Mouse (Mus musculus) heart, postnatal 25 days (tissue): ENCODE data around the gene Prr29. TPM values are rescaled to one million over a fixed set of nuclear protein-coding genes. Genes with fewer than 3 reads are reported as not detected.
"Not testable (repeated sequence)": the region's sequence is repeated elsewhere in the genome, so short reads cannot be mapped to it uniquely, and the experiment has no call there.

Experiments used
- DNase-seq: peaks from one replicate; pipeline ENCODE4 v3.0.0; 2022; ENCODE audit warnings: low spot score
- intact Hi-C: fragments of 180-260 bp; cut with DNase I; formaldehyde crosslinking; loops from one replicate; pipeline ENCODE4 v1.15.1; 2025
- total RNA-seq, 2 experiments: library from RNA; stranded (reverse); gene quantifications; 2 replicates each; pipeline ENCODE4 v1.2.3; 2021

Gene Prr29
- total RNA-seq: under 1 TPM; 0.73 to 0.95 TPM

DNA sequence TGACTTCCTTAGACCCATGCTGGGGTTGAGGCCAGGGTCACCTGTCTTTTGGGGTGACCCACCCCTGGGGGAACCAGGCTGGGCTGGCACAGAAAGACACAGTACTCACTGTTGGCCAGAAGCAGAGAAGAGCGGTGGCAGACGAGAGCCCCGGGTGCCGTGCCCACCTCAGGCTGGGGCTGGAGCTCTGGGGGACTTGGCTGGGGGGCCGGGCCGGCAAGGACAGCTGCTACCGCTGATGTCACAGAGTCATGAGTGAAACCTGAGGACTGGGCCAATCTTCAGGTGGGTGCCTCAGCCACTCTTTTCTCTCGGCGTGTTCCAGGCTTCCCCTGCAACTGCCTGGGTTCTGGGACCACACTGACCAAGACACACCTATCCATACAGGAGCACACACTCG, at the start of gene Prr29:
TSS of gene Prr29 (plus strand) at position 107 of the 400 bp plus-strand sequence.
- DNase-seq: no peak
- intact Hi-C loops: no loop called here

DNA sequence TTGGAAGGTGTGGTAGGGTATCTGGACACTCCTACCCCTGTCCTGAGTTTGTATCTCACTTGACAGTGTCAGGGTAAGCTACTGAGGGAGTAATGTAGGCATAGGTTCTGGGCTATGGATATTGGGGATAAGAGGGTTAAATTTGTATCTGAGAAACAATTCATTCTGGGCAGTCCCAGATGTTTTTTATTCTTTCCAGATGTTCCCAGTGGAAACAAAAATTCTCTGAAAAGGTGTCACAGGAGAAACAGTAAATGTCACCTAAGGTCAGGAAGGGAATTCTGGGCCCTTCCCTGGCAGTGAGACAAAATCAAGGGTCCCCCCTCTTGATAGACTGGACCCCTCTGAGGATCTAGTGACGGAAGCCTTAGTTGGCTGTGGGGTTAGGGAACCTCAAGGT, 48.9 kb upstream of the Prr29 start:
- no peak for DNase-seq
- intact Hi-C loops: no loop called here

DNA sequence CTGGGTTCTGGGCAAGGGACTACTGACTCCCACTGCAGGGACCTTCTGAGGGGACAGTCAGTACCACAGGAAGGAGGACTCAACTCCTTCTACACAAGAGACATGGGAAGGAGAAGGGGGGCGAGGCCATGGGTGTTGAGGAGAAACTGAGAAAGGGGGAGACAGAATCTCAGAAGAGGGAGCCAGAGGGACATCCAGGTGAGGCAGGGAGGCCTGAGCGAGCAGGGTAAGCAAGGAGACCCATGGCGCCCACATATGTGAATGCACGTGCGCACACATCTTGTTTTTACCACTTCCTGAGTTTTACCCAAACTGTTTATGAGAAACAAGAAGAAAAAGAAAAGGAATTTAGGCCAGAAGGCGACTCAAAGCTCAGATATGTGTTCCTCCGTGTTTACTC, 47.5 kb upstream of the Prr29 start:
- intact Hi-C loops: no loop called here
- DNase-seq: no peak

DNA sequence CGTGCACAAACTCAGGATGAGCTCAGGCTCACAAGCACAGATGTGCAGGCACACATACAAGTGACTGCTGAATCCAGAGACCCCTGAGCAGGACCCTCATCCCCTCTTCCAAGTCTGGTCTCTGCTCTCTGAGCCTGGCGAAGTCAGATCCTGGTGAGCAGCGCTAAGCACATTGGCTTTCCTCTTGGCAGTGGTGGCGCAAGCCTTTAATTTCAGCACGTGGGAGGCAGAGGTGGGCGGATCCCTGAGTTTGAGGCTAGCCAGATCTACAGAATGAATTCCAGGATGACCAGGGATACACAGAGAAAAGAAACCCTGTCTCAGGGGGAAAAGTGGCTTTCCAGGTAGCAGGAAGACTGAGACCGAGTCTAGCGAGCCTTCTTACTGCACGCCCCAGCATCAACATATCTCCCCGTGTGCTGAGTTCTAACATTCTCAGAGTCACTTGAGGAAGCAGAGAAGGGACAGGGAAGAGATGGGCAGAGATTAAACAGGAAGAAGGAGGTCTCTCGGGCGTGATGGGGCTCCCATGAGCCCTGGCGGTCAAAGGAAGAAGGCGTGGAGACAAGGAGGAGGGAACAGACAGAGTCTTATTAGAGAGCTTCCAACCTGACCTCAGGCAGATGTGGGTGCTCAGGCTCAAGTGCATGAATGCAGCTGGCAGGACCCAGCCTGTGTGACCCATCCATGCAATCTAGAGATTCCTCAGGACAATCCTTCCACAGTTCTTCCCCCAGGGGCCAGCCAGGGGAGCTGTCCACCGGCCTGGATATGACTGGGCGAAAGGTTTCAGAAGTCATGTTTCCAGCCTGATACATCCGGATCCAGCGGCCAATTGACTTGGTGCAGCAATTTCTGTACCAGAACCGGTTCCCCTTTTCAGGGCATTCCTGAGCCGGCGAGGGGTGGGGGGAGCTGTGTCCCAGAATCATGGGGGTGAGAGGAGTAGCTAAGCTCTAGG, 46.6 kb upstream of the Prr29 start:
- no peak for DNase-seq
- intact Hi-C loops: no loop called here

DNA sequence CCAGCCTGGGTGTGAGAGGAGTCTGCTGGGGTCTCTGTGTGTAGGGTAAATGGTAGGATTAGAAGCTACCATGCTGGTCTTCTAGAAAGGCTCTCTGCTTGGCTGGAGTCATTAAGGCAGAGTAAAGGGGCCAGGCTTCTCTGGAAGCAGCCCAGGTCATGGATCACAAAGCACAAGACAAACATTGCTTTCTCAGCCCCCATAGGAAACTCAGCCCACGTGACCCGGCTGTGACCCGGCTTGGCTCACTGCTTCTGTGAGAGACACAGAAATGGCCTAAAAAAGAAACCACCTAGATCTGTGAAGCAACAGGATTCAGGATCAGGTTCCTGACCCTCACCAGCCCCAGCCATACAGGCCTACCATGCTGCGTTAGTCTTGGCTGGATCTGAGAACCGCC, 40.4 kb upstream of the Prr29 start:
- no peak for DNase-seq
- intact Hi-C loops: loop anchor here (2.0 kb wide), 1 partner anchor 22 kb away; no protein-coding TSS in a partner anchor

DNA sequence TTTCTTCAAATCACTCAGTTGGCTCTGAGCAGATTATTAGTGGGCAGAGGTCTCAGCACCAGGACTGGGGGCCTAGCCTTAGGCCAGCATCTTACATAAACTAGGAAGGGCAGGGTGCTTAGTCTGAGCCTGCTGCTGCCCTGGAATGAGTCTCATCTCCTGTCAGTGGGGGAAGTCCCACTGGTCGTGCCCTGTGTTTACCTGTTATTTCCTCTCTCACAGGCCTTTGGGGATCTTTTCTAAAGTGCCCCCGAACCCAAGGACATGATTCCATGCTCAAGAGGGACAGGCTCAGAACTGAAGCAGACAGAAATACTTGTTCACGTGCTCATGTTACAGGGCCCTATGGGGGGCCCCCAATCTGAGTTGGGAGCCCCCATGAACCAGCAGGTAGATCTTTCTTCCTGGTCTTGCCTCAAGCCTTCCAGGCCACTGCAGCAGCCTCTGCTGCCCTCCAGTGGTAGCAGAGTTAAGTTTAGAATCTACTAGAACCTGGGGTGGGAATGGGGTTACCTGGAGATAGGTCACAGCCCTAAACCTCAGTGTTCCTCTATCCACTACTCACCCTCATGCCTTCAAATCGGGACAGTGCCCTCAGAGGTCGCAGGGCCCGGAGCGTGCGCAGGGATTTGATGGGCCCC, 39.6 kb upstream of the Prr29 start:
- intact Hi-C loops: loop anchor here (2.0 kb wide), 1 partner anchor 23 kb away; no protein-coding TSS in a partner anchor
- no peak for DNase-seq

DNA sequence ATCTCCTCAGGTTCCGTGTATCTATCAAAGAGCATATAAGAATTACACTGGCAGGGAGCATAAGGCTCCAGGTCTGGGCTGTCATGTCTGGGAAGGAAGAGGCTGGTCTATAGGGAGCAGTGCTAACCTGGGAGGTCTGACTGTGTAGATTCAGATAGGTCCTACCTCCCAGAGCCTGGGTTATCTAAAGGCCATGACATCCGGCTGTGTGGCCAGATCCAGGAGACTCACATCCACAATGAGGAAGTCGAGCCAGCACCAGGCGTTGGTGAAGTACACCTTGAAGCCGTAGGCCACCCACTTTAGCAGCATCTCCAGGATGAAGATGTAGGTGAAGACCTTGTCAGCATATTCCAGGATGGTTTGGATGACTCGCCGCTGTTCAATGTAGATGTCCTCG, 38.8 kb upstream of the Prr29 start:
- intact Hi-C loops: no loop called here
- no peak for DNase-seq

DNA sequence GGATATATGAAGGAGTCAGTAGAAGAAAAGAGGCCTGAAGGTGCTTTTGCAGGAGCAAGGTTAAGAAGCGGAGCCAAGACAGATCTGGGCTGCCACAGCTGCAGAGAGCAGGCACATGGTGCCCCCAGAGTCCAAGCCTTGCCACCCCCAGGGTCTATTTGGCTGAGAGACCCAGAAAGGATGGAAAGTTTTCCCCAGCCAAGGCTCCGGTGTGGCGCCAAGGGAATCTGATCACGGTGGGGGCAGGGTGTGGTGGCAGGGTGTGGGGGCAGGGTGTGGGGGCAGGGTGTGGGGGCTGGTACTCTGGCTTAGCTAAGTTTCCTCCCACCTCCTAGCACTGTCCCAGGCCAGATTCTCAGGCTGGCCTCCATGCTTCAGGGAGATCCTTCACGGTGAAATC, 36.8 kb upstream of the Prr29 start:
- DNase-seq: no peak
- intact Hi-C loops: loop anchor here (2.0 kb wide), 2 partner anchors 38 to 64 kb away; no protein-coding TSS in a partner anchor

DNA sequence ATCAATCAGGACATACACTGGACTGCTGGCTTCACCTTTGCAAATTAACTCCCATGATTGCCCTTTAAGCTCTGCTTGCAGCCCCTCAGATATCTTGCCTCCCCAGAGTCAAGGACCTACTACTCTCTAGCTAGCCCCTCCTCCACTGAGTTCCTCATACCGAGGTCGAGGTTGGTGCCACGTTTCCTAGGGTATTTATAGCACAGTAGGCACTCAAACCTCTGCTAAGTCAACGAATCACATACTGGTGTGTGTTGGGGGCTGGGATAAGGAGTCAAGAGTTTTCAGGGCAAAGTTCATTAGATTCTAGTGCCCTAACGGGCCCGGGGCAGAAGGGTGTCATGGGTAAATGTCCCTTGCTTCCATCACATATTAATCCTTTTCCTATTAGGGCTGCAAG, 36.1 kb upstream of the Prr29 start:
- no peak for DNase-seq
- intact Hi-C loops: loop anchor here (2.0 kb wide), 2 partner anchors 38 to 64 kb away; no protein-coding TSS in a partner anchor

DNA sequence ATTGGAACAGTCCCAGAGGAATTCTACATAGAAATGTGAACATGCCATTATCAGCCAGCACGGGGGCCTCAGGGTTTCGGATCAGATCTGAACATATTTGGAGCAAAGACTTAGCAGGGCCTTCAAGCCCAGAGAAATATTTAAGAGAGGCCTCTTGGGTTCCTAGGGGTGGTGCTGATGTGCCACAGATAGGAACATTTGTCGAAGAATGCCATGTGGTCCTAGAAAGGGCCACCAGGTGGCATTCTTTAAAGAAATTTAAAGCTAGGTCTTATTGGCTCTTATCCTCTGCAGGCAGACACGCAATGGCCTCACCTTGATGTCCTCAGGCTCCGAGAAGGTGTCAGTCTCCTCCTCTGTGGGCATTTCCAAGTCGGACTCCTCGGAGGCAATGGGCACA, 35.6 kb upstream of the Prr29 start:
- DNase-seq: no peak
- intact Hi-C loops: loop anchor here (2.0 kb wide), 2 partner anchors 37 to 63 kb away; no protein-coding TSS in a partner anchor

DNA sequence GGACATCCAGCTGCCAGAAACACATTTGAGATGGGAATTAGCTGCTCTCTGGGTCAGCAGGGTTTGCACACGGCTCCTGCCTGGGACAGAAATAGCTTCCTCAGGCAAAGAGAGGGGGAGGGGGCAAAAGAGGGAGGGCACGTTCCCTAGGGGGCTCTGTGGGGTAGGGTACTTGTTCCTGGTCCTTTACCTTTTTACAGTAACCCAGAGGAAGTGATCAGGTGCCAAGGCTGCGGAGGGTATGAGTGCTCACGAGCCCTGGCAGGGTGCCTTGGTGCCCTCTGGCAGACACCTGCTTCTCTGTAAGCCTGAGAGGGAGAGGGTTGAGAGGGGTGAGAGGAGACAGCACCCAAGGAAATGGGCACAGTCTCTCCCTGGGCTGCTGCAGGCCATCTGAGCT, 32.8 kb upstream of the Prr29 start:
- no peak for DNase-seq
- intact Hi-C loops: no loop called here

DNA sequence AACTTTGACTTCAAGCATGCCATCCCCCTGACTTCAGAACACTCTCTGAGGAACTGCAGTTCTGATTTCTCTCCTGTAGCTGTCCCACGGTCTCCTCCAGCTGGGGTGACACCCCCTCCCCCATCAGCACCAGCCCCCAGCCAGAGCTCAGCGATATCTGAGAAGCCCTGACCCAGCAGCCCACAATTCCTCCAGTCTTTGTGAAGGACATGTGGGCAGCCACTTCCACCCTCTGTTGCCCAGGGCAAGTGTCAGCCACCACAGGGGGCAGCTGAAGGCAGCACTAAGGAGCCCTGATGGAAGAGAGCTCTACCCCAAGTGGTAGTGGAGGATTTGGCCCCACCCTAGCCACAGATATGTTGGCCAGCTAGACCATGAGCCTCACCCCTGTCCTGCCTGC, 31.2 kb upstream of the Prr29 start:
- intact Hi-C loops: no loop called here
- no peak for DNase-seq

DNA sequence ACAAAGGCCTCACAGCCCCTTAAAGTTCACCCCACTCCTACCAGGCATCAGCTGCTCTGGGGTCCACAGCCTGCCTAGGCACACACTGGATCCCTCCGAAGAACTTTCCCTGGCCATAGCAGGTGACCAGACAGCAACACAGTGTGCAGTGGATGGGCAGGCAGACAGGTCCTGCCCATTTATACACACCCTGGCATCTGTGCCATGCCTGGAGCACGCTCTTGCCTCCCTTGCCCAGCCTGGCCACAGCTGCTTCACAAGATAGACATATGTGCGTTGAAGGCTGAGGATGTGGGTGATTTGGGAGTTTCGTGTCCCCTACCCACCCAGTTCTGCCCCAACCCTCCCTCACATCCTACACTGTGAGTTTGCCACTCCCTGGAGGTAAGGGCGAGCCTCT, 27.2 kb upstream of the Prr29 start:
- intact Hi-C loops: no loop called here
- no peak for DNase-seq

DNA sequence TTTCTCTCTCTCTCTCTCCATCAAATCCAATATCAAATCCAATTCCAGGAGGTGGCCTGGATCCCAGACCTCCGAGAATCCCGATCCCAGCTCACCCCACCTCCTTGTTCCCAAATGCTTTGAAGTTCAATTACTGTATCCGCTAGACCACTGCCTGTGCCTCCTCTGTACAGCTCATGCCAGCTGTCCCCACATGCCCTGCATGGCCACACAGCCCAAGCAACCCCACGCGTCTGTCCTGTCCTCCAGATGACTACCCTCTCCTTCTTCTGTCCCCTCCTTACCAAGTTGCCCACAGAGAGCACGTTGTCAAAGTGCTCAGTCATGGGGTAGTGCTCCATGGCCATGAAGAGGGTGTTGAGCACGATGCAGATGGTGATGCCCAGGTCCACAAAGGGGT, 26.4 kb upstream of the Prr29 start:
- intact Hi-C loops: no loop called here
- DNase-seq: no peak

DNA sequence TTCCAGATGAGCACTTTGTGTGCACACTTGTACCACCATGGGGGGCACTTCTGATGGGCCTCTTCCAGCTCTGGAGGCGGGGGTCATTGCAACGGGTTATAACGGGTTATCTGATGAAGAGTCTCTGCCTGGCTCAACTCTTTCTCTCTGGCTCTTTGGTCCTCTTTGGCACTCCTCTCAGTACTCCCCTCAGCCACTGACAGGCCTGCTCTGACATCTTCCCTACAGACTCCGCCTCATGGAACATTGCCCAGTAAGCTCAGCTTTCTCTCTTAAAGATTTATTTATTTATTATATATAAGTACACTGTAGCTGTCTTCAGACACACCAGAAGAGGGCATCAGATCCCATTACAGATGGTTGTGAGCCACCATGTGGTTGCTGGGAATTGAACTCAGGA, 25.9 kb upstream of the Prr29 start:
- DNase-seq, intact Hi-C loops: not testable (repeated sequence)

DNA sequence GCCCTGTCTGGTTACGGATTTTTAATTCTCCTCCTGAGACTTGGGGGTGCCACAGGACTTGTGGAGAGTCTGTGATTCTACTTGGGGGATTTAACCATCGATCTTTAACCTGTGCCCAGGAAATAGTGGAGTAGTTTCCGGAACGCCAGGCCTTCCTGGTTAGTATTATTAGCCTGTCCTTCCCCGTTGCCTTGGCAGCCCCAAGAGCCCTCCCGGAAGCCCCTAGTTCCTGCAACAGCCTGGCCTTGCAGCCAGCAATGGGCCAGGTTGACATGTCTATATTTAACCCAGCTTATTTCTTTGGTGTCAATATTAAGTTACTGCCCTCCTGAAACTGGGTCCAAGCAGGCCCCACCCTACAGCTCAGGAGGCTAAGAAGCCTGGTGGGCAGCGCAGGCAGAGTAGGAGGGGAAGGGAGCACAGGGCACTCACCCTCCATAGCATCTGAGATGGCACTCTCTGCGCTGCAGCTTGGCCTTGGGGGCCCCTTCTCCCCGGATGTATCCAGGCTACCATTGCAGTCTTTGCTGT, 24.2 kb upstream of the Prr29 start:
- DNase-seq: no peak
- intact Hi-C loops: no loop called here

DNA sequence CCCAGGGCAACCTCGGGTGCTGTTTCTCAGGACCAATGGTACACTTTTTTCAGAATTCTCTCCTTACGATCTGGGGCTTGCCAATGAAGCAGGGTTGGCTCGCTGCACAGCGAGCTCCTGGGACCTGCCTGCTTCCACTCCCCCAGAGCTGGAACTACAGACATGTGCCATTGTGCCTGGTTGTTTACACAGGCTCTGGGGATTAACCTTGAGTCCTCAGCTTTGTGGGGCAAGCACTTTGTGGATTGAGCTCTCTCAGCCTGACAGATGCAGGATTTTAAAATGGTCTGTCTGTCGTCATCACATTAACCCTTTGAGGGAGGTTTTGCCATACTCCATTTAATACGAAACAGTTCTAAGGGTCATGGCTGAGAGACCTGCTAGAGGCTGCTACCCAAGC, 20.4 kb upstream of the Prr29 start:
- intact Hi-C loops: no loop called here
- DNase-seq: no peak

DNA sequence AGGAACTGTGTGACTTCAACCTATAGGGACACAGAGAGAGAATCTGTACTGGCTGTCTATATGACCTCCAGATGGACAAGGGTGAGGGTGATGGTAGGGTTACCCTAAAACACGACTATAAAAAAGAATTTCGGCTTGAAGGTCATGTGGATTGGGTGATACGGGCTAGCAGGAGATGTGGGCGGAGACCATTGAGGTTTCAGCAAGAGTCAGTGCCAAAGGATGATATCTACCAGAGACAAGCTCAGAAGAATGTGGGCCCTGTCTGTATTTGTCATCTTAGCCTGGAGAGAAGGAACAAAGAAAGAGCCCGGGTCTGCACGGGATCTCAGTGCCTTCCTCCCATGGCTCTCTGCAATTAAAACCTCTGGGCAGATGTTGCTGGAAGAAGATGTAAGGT, 15.5 kb upstream of the Prr29 start:
- DNase-seq: no peak
- intact Hi-C loops: no loop called here

DNA sequence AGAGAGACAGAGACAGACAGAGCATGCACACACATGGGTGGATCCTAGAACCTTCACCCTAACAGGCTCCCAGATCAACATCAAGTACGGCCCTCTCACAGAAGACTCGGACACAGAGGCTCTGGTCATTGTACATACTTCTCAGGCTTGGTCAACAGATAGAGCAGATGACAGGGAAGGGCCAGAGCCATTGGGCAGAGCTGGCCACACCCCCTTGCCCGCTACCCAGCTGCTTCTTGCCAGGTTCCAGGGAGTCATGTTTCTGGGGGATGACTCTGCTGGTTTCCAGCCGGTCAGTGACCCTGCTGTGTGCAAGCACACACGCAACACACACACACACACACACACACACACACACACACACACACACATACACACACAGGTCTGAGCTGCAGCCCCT, 14.4 kb upstream of the Prr29 start:
- intact Hi-C loops: no loop called here
- DNase-seq: no peak

DNA sequence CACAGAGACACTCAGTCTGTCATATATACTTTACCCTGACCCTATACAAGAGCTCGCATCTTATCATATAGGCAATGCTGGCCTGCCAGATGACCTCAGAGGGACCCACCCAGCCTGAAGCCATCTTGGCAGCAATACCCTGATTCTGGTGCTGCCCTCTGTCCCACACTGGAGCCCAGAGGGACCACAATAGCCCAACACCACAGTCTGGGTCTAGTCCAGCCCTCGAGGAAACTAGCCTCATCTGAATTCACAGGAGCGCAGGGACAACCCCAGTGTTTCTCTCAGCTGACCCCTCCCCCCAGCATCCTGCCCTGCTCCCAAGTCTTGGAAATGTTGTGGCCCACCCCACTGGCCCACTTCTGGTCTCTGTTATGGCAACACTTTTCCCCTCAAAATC, 14.0 kb upstream of the Prr29 start:
- intact Hi-C loops: no loop called here
- no peak for DNase-seq

DNA sequence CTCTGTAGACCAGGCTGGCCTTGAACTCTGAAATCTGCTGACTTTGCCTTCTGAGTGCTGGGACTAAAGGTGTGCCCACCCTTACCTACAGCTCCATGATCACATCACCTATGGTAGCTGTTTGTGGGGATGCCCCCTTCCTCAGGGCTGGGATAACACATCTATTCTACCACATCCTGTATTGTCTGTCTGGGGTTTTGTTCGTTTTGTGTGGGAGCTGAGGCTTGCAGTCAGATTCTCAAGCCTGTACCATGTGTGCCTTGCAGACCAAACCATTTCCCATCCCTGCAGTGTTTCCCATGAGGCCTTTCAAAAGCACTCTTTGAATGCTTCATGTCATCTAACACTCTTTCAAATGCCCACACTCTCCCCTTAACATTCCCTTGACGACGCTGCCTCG, 13.3 kb upstream of the Prr29 start:
- intact Hi-C loops: no loop called here
- no peak for DNase-seq
